Mouse (Mus musculus): Measurements from ENCODE around the gene Ttll2. TPM values are rescaled to one million over a fixed set of nuclear protein-coding genes. Genes with fewer than 3 reads are reported as not detected.
"Not testable (repeated sequence)": the region's sequence is repeated elsewhere in the genome, so short reads cannot be mapped to it uniquely, and the experiment has no call there.

Gene Ttll2
- polyA plus RNA-seq, 1 experiment from 2014 or later = not detected

GRCm38 (mm10) chr17:7337381-7337780, 15.1 kb downstream of the Ttll2 start:
- 85% methylated on average over 7 of the region's 9 CpGs for WGBS
- not testable (repeated sequence) for H3K4me2 ChIP-seq; H3K36me3 ChIP-seq (replicated peaks); H3K27me3 ChIP-seq; H3K9me3 ChIP-seq; ATAC-seq (ENCODE audit: low FRiP score); H3K27ac ChIP-seq; H3K4me3 ChIP-seq (replicated peaks); H3K4me1 ChIP-seq; H3K9ac ChIP-seq

DNA sequence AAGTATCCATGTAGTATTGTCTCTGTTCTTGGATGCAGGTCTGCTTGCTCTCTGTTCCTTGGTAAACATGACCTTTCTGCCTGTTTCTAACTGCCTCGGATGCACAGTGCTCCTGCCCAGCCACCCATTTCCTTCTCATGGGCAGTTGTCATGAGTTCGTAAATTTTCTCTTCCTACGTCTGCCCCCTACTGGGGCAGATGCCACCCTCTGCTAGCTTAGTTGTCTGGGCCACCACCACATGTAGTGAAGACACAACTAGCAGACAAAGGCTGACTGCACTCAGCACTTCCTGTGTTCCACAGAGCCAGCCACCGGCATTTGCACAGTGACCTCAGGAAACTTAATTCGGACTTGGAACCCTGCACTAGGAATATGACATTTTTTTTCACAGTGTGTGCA, 19.8 kb downstream of the Ttll2 start:
- not testable (repeated sequence) for H3K4me3 ChIP-seq (replicated peaks); H3K9me3 ChIP-seq; ATAC-seq (ENCODE audit: low FRiP score); H3K9ac ChIP-seq; H3K4me2 ChIP-seq; H3K27ac ChIP-seq; H3K27me3 ChIP-seq; H3K36me3 ChIP-seq (replicated peaks); H3K4me1 ChIP-seq
- WGBS = 82% methylated on average over 2 of the region's 5 CpGs

GRCm38 (mm10) chr17:7326415-7326814, 26.1 kb downstream of the Ttll2 start:
- H3K9me3 ChIP-seq; H3K4me2 ChIP-seq; H3K27me3 ChIP-seq; H3K27ac ChIP-seq; H3K4me3 ChIP-seq (replicated peaks); H3K4me1 ChIP-seq; H3K36me3 ChIP-seq (replicated peaks); ATAC-seq (ENCODE audit: low FRiP score); H3K9ac ChIP-seq: not testable (repeated sequence)
- 87% methylated on average over 6 of the region's 8 CpGs for WGBS

DNA sequence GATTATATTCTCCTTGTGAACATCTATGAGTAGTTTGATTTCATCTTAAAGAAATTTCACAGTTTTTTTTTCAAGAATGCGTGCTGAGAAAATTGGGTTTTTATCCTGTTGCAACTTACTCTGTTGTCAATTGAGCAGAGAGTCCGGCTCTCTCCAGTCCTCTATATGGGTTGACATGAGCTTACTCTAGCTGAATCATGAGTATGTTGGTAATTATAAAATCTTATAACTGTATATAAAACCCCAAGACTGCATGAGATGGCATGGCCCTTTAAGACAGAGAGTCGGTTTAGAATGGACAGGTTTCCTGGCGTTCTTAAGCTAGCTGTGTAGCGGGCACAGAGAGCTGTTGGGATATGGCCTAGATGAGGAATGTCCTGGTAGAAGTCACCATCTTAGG, 28.1 kb downstream of the Ttll2 start, which contains the start of gene Tcp10a:
TSS of gene Tcp10a (plus strand) at position 301 of the 400 bp plus-strand sequence.
- H3K4me3 ChIP-seq (replicated peaks); ATAC-seq (ENCODE audit: low FRiP score); H3K27me3 ChIP-seq; H3K4me2 ChIP-seq; H3K36me3 ChIP-seq (replicated peaks); H3K27ac ChIP-seq; H3K9ac ChIP-seq; H3K4me1 ChIP-seq; H3K9me3 ChIP-seq: not testable (repeated sequence)
- WGBS = 97% methylated on average over 5 of the region's 5 CpGs

DNA sequence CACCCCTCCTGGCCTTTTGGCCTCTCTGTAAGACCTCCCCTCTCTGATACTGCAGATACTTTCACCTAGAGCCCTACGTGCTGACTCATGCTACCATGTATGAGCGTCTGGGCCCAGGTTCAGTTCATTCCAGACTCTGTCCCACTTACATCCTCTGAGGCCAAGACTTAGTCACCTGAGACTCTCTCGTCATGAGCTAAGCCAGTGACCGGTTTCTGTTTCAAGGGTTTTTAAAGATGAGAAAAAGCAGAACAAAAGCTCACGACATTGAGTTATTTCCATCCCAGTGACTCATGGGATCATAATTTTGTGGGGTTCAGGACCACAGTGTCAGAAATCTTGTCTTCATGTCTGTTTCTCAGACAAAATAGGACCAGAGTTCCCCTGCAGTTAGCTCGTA, 32.7 kb downstream of the Ttll2 start:
- not testable (repeated sequence) for H3K9ac ChIP-seq; H3K27ac ChIP-seq; H3K9me3 ChIP-seq; H3K36me3 ChIP-seq (replicated peaks); H3K27me3 ChIP-seq; ATAC-seq (ENCODE audit: low FRiP score); H3K4me2 ChIP-seq; H3K4me3 ChIP-seq (replicated peaks); H3K4me1 ChIP-seq
- WGBS = 91% methylated on average over 6 of the region's 6 CpGs

DNA sequence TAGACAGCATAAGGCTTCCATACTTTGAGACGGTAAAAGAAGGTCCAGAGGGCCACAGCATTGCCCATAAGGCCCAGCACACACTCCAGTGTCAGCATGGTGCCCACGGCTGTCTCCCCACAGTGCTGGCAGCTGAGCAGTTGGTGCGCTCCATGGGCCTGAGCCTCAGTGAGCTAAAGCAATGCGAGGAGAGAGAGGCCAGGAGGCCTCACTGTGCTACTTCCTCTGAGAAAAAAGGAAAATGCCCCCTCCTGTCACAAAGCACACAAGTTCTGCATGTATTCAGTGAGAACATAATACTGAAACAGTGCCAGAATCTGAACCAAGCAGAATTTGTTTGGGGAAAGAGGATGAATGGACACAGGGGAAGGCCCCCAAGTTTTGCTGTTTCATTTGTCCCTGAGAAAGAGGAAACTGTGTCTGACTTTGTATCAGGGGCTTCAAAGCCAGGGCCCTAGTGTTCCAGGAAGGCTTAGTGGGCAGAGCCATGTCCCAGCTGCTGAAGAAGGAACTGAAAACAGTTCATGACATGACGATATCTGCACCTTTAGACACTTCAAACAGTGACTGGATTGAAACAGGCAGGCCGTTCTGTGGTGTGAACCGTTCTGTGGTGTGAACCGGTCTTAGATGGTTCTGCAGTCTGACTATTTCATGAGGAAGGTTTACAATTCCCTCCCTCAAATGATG, 36.7 kb downstream of the Ttll2 start:
- not testable (repeated sequence) for H3K27me3 ChIP-seq; H3K9me3 ChIP-seq; H3K27ac ChIP-seq; H3K4me3 ChIP-seq (replicated peaks); ATAC-seq (ENCODE audit: low FRiP score); H3K36me3 ChIP-seq (replicated peaks); H3K4me2 ChIP-seq; H3K4me1 ChIP-seq; H3K9ac ChIP-seq
- WGBS = 92% methylated on average over 7 of the region's 8 CpGs

DNA sequence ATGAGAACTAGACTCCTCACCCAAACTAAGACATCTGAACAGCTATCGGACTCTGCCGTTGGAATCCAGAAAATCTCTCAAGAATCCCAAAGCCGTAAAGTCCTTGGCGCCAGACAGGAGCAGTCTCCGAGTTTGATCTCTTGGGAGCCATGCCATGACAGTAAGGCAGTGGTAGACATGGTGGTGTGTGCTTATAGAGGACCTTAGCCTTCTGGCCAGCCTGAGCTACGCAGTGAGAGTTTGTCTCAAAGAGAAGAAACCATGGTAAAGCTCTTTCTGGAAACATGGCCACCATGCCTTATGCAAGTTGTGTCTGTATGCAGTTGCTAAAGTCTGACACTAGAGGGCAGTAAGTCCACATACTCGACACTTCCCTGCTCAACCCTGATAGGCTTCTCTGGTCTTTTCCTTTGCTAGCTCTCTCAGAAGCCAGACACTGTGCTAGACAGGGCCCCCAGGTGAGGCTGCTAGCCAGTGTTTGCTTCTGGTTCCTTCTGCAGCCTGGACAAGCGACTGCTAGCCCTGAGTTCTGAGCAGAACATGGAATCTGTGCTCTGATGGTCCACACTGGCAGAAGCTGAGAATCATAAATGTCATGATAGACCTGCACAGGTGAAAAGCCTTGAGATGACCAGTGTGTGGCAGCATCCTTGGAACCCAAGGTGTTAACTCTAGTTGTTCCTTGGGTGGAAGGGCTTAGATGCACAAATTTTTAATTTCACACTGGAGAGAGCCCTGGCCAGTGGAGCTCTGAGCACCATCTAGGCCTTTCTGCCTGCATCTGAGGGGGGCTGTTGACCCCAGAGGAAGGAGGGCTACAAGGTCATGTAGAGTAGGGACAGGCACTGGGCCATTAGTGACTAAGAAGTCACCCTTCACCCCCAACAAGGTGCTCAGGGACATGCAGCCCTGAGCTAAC, 46.0 kb downstream of the Ttll2 start:
- H3K27ac ChIP-seq; H3K4me3 ChIP-seq (replicated peaks); H3K36me3 ChIP-seq (replicated peaks); H3K9ac ChIP-seq; H3K4me2 ChIP-seq; H3K9me3 ChIP-seq; H3K27me3 ChIP-seq; H3K4me1 ChIP-seq: not testable (repeated sequence)
- WGBS = 59% methylated on average over 8 of the region's 8 CpGs
- peak; percentile 83 for ATAC-seq (ENCODE audit: low FRiP score)

Other genes with a start within 250 kb of the Ttll2 start
- 23.6 and 27.2 TPM in 2 replicates for gene Rps6ka2, start 182.6 kb downstream of the Ttll2 start, polyA plus RNA-seq (2016; fragmentation: Nextera tagmentation; extraction: Ambion mirVana)
- not detected in 2 replicates for gene Tcp10a, start 28.1 kb downstream of the Ttll2 start, polyA plus RNA-seq (2016; fragmentation: Nextera tagmentation; extraction: Ambion mirVana)
- gene Gm49630, start 19.3 kb upstream of the Ttll2 start, polyA plus RNA-seq (2016; fragmentation: Nextera tagmentation; extraction: Ambion mirVana) = not detected in 2 replicates
- gene Unc93a2, start 32.8 kb upstream of the Ttll2 start, polyA plus RNA-seq (2016; fragmentation: Nextera tagmentation; extraction: Ambion mirVana) = not detected in 2 replicates